Mouse (Mus musculus) telencephalon, adult 2 months (tissue): Measurements from ENCODE around the gene Vmn1r152.
"Not testable (repeated sequence)": the region's sequence is repeated elsewhere in the genome, so short reads cannot be mapped to it uniquely, and the experiment has no call there.

ENCODE experiments used
- DNase-seq: peaks from one replicate; pipeline ENCODE4 v3.0.0-alpha.2; 2011; ENCODE audit warnings: low read depth, low spot score

Gene Vmn1r152

GRCm38 (mm10) chr7:22522667-22523066 is at the start of gene Vmn1r152:
Gene Vmn1r152 (plus strand): TSS chr7:22522967.
- not testable (repeated sequence) for DNase-seq

GRCm38 (mm10) chr7:22499578-22499977 is 23.2 kb upstream of the Vmn1r152 start, which contains the start of gene Vmn1r151:
Gene Vmn1r151 (minus strand): TSS chr7:22499678.
- DNase-seq = not testable (repeated sequence)

GRCm38 (mm10) chr7:22534787-22535186 is 12.0 kb downstream of the Vmn1r152 start, which contains the start of gene Gm8677:
Gene Gm8677 (minus strand): TSS chr7:22534887.
- DNase-seq = not testable (repeated sequence)

- DNase-seq = not testable (repeated sequence)
These were observed 42.5 kb downstream of the Vmn1r152 start, which contains the start of gene Gm4201 for GRCm38 (mm10) chr7:22565243-22565642. Gene Gm4201 (minus strand): TSS chr7:22565343.
